Mouse (Mus musculus): ENCODE data around the gene Tmem59l. TPM values are rescaled to one million over a fixed set of nuclear protein-coding genes. Genes with fewer than 3 reads are reported as not detected.
A peak's percentile ranks its signal among the peaks of the same experiment; 100 is the strongest.

Gene Tmem59l
- polyA plus RNA-seq, 1 experiment from 2014 or later, result 20.7 TPM

DNA sequence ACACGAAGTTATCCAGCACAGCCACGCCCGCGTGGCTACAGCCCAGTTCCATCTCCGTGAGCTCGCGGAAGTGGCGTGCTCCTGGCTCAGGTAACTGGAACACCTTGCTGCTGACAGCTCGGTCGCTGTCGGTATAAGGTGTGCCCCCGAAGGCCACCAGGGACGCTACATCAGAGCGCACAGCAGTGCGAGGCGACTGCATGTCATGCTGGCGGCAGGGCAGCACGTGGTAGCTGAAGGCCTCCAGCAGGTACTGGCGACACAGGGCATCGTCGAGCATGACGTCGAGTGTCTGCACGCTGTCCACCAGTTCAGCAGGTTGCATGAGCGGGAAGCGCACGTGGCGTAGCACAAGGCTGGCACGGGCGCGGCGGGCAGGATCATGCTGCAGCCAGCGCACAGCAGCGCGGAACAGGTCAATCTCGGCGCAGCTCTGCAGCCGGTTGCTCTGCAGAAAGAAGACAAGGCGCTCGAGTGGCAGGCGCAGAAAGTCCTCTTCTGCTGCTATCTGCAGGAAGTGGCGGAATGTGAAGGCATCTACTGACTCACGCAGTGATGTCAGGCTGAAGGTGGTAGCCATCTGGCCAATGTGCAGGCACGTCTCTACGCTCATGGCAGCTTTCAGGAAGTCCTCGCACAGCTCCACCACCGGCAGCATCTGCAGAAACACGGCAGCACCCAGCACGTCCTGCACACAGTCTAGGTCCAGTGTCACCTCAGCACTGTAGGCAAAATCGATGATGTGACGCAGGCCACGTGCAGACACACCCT, 34.8 kb downstream of the Tmem59l start:
- Histone ChIP-seq H3K4me2 (ENCODE audit: low read depth) (no peak overlapping the region), H3K27me3 (ENCODE audit: control insufficient read depth, insufficient read depth, low read length) (no peaks in the 10 kb centered on the region), H3K4me3 (ENCODE audit: low read depth, low read length) (no peak overlapping the region), H3K9me3 (ENCODE audit: control insufficient read depth, low read length) (no peaks in the 10 kb centered on the region), H3K9ac (ENCODE audit: low read length) (no peak overlapping the region), H3K36me3 (ENCODE audit: control insufficient read depth, insufficient read depth, low read length) (peaks cover 9% of the 10 kb centered on the region), H3K4me1 (ENCODE audit: control insufficient read depth, insufficient read depth, low read length) (no peaks in the 10 kb centered on the region), H3K27ac (ENCODE audit: low read depth, low read length) (no peak overlapping the region)
- ATAC-seq (ENCODE audit: insufficient read depth, low FRiP score, low TSS enrichment) (no peak), DNase-seq (ENCODE audit: low spot score) (no peak)
- WGBS, result 56% methylated on average over 52 of the region's 52 CpGs

DNA sequence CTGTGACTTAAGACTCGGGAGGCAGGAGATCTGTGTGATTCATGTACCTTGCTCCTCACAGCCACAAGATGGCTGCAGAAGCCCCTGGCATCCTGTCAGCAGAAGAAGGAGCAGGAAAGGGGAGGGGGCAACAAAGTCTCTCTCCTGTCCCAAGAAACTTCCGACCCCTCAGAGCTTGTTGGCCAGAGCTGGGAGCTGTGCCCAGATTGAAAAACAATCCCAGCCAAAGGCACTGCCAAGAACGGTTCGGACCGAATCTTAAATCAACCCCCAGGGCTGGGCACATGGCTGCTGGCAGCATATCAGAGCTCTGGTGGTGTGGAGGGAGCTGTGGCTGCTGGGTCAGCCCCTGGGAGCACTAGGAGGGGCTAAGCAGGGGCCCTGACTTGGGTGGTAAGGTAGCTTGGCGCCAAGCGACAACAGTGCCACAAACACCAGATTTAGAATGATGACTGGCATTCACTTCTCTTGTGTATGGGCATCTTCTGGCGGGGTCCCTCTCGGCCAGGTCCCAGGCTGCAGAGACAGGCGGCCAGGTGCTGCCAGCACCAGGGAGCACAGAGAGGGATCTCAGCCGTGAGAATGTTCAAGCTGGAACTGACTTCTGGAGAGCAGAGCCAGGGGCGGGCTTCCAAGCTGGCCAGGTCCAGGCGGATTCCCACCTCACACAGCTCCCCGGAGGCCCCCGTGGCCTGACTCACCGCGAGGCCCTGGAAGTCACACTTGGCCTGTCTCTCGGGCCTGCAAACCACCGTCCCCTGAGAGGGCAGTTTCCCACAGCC, 39.3 kb downstream of the Tmem59l start:
- no peak for DNase-seq (ENCODE audit: low spot score)
- Histone ChIP-seq H3K4me3 (ENCODE audit: low read depth, low read length) (no peak overlapping the region), H3K9ac (ENCODE audit: low read length) (no peak overlapping the region), H3K36me3 (ENCODE audit: control insufficient read depth, insufficient read depth, low read length) (peaks cover 9% of the 10 kb centered on the region), H3K27me3 (ENCODE audit: control insufficient read depth, insufficient read depth, low read length) (no peaks in the 10 kb centered on the region), H3K4me1 (ENCODE audit: control insufficient read depth, insufficient read depth, low read length) (no peaks in the 10 kb centered on the region), H3K9me3 (ENCODE audit: control insufficient read depth, low read length) (no peaks in the 10 kb centered on the region), H3K27ac (ENCODE audit: low read depth, low read length) (no peak overlapping the region), H3K4me2 (ENCODE audit: low read depth) (no peak overlapping the region)
- WGBS, result 75% methylated on average over 19 of the region's 19 CpGs
- ATAC-seq (ENCODE audit: insufficient read depth, low FRiP score, low TSS enrichment), result no peak

DNA sequence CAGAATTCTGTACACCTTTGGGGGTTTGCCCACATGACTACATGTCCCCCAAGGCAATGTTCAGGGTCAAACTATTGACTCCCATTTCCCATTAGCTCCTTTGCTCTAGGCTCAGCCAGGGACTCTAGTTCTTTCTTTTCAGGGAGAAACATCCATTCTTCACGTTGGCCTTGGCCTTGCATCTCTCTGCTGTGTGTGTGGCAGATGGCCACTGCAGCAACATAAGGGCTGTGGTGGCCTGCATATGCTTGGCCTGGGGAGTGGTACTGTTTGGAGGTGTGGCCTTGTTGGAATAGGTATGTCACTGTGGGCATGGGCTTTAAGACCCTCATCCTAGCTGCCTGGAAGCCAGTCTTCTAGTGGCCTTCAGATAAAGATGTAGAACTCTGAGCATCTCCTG, 41.2 kb downstream of the Tmem59l start:
- 66% methylated on average over 1 of the region's 1 CpGs for WGBS

DNA sequence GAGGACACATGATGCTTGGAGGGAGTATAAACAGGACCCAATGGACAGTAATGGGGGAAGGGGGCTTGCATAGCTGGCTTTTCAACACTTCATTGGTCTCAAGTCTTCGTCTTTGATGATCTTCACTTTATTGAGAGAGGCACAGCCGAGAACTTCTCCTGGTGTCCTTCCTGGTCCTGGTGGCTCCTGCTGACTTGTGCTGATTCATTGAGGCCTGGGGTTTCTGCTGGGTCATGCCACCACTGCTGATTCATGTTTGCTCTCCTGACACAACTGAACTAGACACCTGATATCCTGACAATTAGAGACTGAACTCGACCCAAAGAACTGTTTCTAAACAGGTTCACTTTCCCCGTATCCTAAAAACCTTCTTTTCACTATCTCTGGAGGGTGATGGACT, 43.8 kb downstream of the Tmem59l start:
- no peaks in the 10 kb centered on the region for H3K27me3 ChIP-seq (ENCODE audit: control insufficient read depth, insufficient read depth, low read length)
- peaks cover 7% of the 10 kb centered on the region; the same call in 1 of the 2 replicates for H3K4me1 ChIP-seq (ENCODE audit: control insufficient read depth, insufficient read depth, low read length)
- ATAC-seq (ENCODE audit: insufficient read depth, low FRiP score, low TSS enrichment) (no peak), DNase-seq (ENCODE audit: low spot score) (no peak)
- no peak overlapping the region for H3K27ac ChIP-seq (ENCODE audit: low read depth, low read length)
- H3K9me3 ChIP-seq (ENCODE audit: control insufficient read depth, low read length), result no peaks in the 10 kb centered on the region
- WGBS, result 91% methylated on average over 4 of the region's 4 CpGs
- H3K9ac ChIP-seq (ENCODE audit: low read length), result no peak overlapping the region
- H3K4me3 ChIP-seq (ENCODE audit: low read depth, low read length), result no peak overlapping the region
- H3K4me2 ChIP-seq (ENCODE audit: low read depth), result no peak overlapping the region
- H3K36me3 ChIP-seq (ENCODE audit: control insufficient read depth, insufficient read depth, low read length), result no peaks in the 10 kb centered on the region

More for the DNA sequence above, 41.2 kb downstream of the Tmem59l start:
- H3K27me3 ChIP-seq (ENCODE audit: control insufficient read depth, insufficient read depth, low read length), result no peaks in the 10 kb centered on the region
- 0 out of 2 replicates have a peak, but pooled peaks cover 2% of the 10 kb centered on the region for H3K36me3 ChIP-seq (ENCODE audit: control insufficient read depth, insufficient read depth, low read length)
- H3K9ac ChIP-seq (ENCODE audit: low read length), result no peak overlapping the region
- H3K4me2 ChIP-seq (ENCODE audit: low read depth), result no peak overlapping the region
- H3K4me1 ChIP-seq (ENCODE audit: control insufficient read depth, insufficient read depth, low read length), result no peaks in the 10 kb centered on the region
- no peak overlapping the region for H3K27ac ChIP-seq (ENCODE audit: low read depth, low read length)
- H3K9me3 ChIP-seq (ENCODE audit: control insufficient read depth, low read length), result no peaks in the 10 kb centered on the region
- DNase-seq (ENCODE audit: low spot score) (no peak), ATAC-seq (ENCODE audit: insufficient read depth, low FRiP score, low TSS enrichment) (no peak)
- no peak overlapping the region for H3K4me3 ChIP-seq (ENCODE audit: low read depth, low read length)

DNA sequence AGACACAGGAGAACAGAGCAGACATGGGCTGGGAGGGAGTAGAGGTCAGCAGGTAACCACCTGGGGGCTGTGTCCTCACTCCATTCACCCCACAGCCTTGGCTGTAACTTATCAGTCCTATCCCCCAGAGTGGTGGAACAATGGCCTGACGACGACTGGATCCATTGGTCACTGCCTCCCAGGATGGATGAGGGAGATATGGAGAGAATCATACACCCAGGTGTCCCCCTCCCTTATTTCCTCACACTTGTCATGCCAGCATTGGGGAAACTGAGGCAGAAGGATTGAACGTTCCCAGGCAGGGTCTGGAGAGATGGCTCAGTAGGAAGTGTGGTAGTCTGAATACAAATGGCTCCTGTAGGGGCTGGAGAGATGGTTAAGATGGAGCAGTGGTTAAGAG, 45.6 kb downstream of the Tmem59l start:
- Histone ChIP-seq H3K9me3 (ENCODE audit: control insufficient read depth, low read length) (no peaks in the 10 kb centered on the region), H3K4me2 (ENCODE audit: low read depth) (no peak overlapping the region), H3K27ac (ENCODE audit: low read depth, low read length) (no peak overlapping the region), H3K4me3 (ENCODE audit: low read depth, low read length) (no peak overlapping the region), H3K27me3 (ENCODE audit: control insufficient read depth, insufficient read depth, low read length) (no peaks in the 10 kb centered on the region), H3K36me3 (ENCODE audit: control insufficient read depth, insufficient read depth, low read length) (no peaks in the 10 kb centered on the region), H3K9ac (ENCODE audit: low read length) (no peak overlapping the region; the same call in 1 of the 2 replicates), H3K4me1 (ENCODE audit: control insufficient read depth, insufficient read depth, low read length) (peaks cover 7% of the 10 kb centered on the region; the same call in 1 of the 2 replicates)
- ATAC-seq (ENCODE audit: insufficient read depth, low FRiP score, low TSS enrichment) (no peak), DNase-seq (ENCODE audit: low spot score) (no peak)
- WGBS, result 73% methylated on average over 3 of the region's 3 CpGs

DNA sequence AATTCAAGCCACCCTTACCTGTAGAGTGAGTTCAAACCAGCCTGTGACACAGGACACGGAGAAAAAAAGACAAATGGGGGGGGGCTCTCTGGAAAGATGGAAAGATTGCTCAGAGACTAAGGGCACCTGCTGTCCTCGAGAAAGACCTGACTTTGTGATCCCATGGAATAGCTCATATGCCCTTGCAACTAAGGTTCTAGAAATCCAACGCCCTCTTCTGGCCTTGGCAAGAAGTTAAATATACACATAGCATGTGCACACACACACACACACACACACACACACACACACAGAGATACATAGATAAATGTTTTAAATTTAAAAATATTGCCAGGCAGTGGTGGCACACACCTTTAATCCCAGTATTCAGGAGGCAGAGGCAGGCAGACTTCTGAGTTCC, 46.9 kb downstream of the Tmem59l start:
- no peaks in the 10 kb centered on the region for H3K27me3 ChIP-seq (ENCODE audit: control insufficient read depth, insufficient read depth, low read length)
- no peaks in the 10 kb centered on the region for H3K9me3 ChIP-seq (ENCODE audit: control insufficient read depth, low read length)
- ATAC-seq (ENCODE audit: insufficient read depth, low FRiP score, low TSS enrichment) (no peak), DNase-seq (ENCODE audit: low spot score) (no peak)
- H3K9ac ChIP-seq (ENCODE audit: low read length), result peak overlapping the region; percentile 70
- 55% methylated on average over 3 of the region's 3 CpGs for WGBS
- H3K27ac ChIP-seq (ENCODE audit: low read depth, low read length), result no peak overlapping the region
- H3K4me1 ChIP-seq (ENCODE audit: control insufficient read depth, insufficient read depth, low read length), result peaks cover 7% of the 10 kb centered on the region; the same call in 1 of the 2 replicates
- peak overlapping the region; percentile 73 for H3K4me2 ChIP-seq (ENCODE audit: low read depth)
- H3K36me3 ChIP-seq (ENCODE audit: control insufficient read depth, insufficient read depth, low read length), result no peaks in the 10 kb centered on the region; the same call in 1 of the 2 replicates
- H3K4me3 ChIP-seq (ENCODE audit: low read depth, low read length), result peak overlapping the region; percentile 70; the same call in 1 of the 2 replicates

DNA sequence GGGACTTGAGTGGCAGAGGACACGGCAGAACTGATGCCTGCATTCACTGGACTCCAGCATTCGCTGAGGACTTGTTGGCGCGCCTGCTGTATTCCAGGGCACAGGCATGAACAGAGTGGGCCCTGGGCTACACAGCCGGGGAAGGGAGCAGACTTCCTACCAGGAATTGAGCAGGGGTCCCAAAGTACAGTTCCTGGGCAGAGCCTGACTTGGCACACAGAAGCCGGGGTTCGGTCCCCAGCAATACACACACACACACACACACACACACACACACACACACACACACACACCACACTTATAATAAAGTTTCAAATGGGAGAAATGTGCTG, 47.3 kb downstream of the Tmem59l start:
- WGBS, result 11% methylated on average over 7 of the region's 7 CpGs
- Histone ChIP-seq H3K4me1 (ENCODE audit: control insufficient read depth, insufficient read depth, low read length) (peaks cover 7% of the 10 kb centered on the region; the same call in 1 of the 2 replicates), H3K27me3 (ENCODE audit: control insufficient read depth, insufficient read depth, low read length) (no peaks in the 10 kb centered on the region), H3K9me3 (ENCODE audit: control insufficient read depth, low read length) (no peaks in the 10 kb centered on the region), H3K4me3 (ENCODE audit: low read depth, low read length) (peak overlapping the region; percentile 70), H3K36me3 (ENCODE audit: control insufficient read depth, insufficient read depth, low read length) (no peaks in the 10 kb centered on the region; the same call in 1 of the 2 replicates), H3K4me2 (ENCODE audit: low read depth) (peak overlapping the region; percentile 73), H3K9ac (ENCODE audit: low read length) (peak overlapping the region; percentile 70), H3K27ac (ENCODE audit: low read depth, low read length) (no peak overlapping the region)
- ATAC-seq (ENCODE audit: insufficient read depth, low FRiP score, low TSS enrichment), result no peak
- no peak for DNase-seq (ENCODE audit: low spot score)

DNA sequence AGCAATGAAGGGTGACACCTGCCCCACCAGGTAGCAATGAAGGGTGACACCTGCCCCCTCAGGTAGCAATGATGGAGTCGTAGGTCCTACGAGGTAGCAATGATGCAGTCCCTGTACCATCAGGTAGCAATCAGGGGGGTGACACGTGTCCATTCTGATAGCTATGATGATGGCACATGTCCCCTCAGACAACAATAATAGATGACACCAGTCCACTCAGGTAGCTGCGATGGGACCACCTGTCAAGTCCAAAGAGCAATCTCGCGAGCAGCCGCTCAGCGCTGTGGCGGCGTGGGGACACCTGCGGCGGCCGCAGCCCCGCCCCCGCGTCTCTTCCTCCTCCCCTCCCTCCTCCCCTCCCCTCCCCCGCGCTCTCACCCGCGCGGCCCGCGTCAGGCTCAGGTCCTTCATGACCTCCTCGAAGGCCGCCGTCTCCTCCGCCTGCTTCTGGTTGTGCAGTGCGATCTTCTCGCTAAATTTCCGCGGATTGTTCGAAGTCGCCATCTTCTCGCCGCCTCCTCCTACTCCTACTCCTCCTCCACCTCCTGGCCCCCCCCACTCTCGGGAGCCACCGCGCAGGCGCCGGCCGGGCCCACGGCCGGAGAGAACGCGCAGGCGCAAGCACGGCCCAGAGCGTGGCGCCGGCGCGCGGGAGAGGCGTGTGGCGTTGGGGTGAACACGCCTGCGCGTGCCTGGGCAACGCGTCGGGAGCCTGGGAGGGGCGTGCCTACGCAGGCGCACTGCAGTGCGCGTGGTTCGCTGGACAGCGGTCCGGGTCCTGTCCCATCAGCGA, 47.9 kb downstream of the Tmem59l start, which contains the start of gene Crtc1:
TSS of gene Crtc1 (minus strand) at position 525 of the 793 bp plus-strand sequence.
- ATAC-seq (ENCODE audit: insufficient read depth, low FRiP score, low TSS enrichment), result peak; percentile 96
- H3K9me3 ChIP-seq (ENCODE audit: control insufficient read depth, low read length), result no peaks in the 10 kb centered on the region
- no peak within 1 kb of the TSS for H3K27ac ChIP-seq (ENCODE audit: low read depth, low read length)
- H3K4me3 ChIP-seq (ENCODE audit: low read depth, low read length), result peak within 1 kb of the TSS; percentile 70
- H3K27me3 ChIP-seq (ENCODE audit: control insufficient read depth, insufficient read depth, low read length), result no peaks in the 10 kb centered on the region
- under 1% methylated on average over 59 of the region's 70 CpGs for WGBS
- peaks cover 7% of the 10 kb centered on the region; the same call in 1 of the 2 replicates for H3K4me1 ChIP-seq (ENCODE audit: control insufficient read depth, insufficient read depth, low read length)
- peak; percentile 100 for DNase-seq (ENCODE audit: low spot score)
- no peaks in the 10 kb centered on the region; the same call in 1 of the 2 replicates for H3K36me3 ChIP-seq (ENCODE audit: control insufficient read depth, insufficient read depth, low read length)
- H3K4me2 ChIP-seq (ENCODE audit: low read depth), result peak within 1 kb of the TSS; percentile 73
- peak within 1 kb of the TSS; percentile 70 for H3K9ac ChIP-seq (ENCODE audit: low read length)

Data from neural tube, embryonic 11.5 days (tissue).